Mouse (Mus musculus) ES-E14 (cell line): ENCODE results near the gene Ptges3l. TPM values are rescaled to one million over a fixed set of nuclear protein-coding genes. Genes with fewer than 3 reads are reported as not detected.
"Not testable (repeated sequence)": the region's sequence is repeated elsewhere in the genome, so short reads cannot be mapped to it uniquely, and the experiment has no call there.

Experiments
- DNase-seq: peaks from one replicate; pipeline ENCODE4 v3.0.0-alpha.2; 2013; ENCODE audit warnings: low read depth, low spot score
- H3K27ac ChIP-seq: 2 replicates; pipeline ENCODE4 v1.5.1; 2012; ENCODE audit warnings: low read depth, mild to moderate bottlenecking, low read length, moderate library complexity, mixed read lengths; ENCODE audit not compliant: poor library complexity, insufficient read depth, severe bottlenecking
- H3K36me3 ChIP-seq: 2 replicates; pipeline ENCODE4 v1.6.1; 2012; ENCODE audit warnings: mild to moderate bottlenecking, low read length, moderate library complexity, mixed read lengths; ENCODE audit not compliant: control insufficient read depth, poor library complexity, insufficient read depth, severe bottlenecking
- H3K4me1 ChIP-seq, 2 experiments: fragments of 150-350 bp in 1 of 2; sonication (generic) in 1 of 2; 2 replicates each; pipeline ENCODE4 v1.6.1; 2012; ENCODE audit warnings: low read length in 2 of 2, mild to moderate bottlenecking in 1 of 2, mixed read lengths in 1 of 2; ENCODE audit not compliant: control insufficient read depth in 2 of 2, insufficient read depth in 2 of 2, poor library complexity in 1 of 2
- H3K4me3 ChIP-seq, 2 experiments: fragments of 150-350 bp in 1 of 2; sonication (generic) in 1 of 2; 2 replicates each; pipeline ENCODE4 v1.5.1; 2012; ENCODE audit warnings: low read length in 2 of 2, low read depth in 1 of 2, mild to moderate bottlenecking in 1 of 2, mixed read lengths in 1 of 2; ENCODE audit not compliant: insufficient read depth in 1 of 2, poor library complexity in 1 of 2, severe bottlenecking in 1 of 2
- H3K9ac ChIP-seq: 2 replicates; pipeline ENCODE4 v1.6.1; 2012; ENCODE audit warnings: low read depth, mild to moderate bottlenecking, low read length, mixed read lengths; ENCODE audit not compliant: poor library complexity, insufficient read depth, severe bottlenecking
- H3K9me3 ChIP-seq: fragments of 150-350 bp; sonication (generic); 2 replicates; pipeline ENCODE4 v1.6.1; 2012; ENCODE audit warnings: low read depth, mild to moderate bottlenecking, low read length; ENCODE audit not compliant: control insufficient read depth, insufficient read depth
- CHD2 ChIP-seq: IDR thresholded peaks from 2 replicates; pipeline ENCODE4 v1.6.1; 2014; ENCODE audit warnings: mild to moderate bottlenecking, low read depth, low read length, inconsistent platforms
- HCFC1 ChIP-seq: IDR thresholded peaks from 2 replicates; pipeline ENCODE4 v1.6.1; 2012; ENCODE audit warnings: low read length, inconsistent platforms, borderline replicate concordance; ENCODE audit not compliant: insufficient read depth
- MAFK ChIP-seq: IDR thresholded peaks from 2 replicates; pipeline ENCODE4 v1.6.1; 2014; ENCODE audit warnings: mild to moderate bottlenecking, low read depth, low read length, inconsistent platforms; ENCODE audit not compliant: insufficient read depth
- ZC3H11A ChIP-seq: IDR thresholded peaks from 2 replicates; pipeline ENCODE4 v1.6.1; 2012; ENCODE audit warnings: low read depth, mild to moderate bottlenecking, inconsistent platforms, low read length, borderline replicate concordance
- ZNF384 ChIP-seq: IDR thresholded peaks from 2 replicates; pipeline ENCODE4 v1.6.1; 2012; ENCODE audit warnings: low read depth, low read length, inconsistent platforms
- in situ Hi-C, 2 experiments: fragments of 600-800 bp; cut with MboI; formaldehyde crosslinking; loops; one replicate each; pipeline ENCODE4 v1.15.1; 2025; ENCODE audit warnings: low sequenced_read_pairs in 2 of 2, inconsistent platforms in 1 of 2; ENCODE audit not compliant: unreplicated experiment in 2 of 2
- total RNA-seq: library from RNA; depleted of rRNA; stranded (reverse); fragments of 300-350 nt; gene quantifications from 2 replicates; pipeline ENCODE4 v1.2.3, GENCODE M21; 2012

Ptges3l gene
- total RNA-seq, 1 experiment, result 3.2 TPM

DNA sequence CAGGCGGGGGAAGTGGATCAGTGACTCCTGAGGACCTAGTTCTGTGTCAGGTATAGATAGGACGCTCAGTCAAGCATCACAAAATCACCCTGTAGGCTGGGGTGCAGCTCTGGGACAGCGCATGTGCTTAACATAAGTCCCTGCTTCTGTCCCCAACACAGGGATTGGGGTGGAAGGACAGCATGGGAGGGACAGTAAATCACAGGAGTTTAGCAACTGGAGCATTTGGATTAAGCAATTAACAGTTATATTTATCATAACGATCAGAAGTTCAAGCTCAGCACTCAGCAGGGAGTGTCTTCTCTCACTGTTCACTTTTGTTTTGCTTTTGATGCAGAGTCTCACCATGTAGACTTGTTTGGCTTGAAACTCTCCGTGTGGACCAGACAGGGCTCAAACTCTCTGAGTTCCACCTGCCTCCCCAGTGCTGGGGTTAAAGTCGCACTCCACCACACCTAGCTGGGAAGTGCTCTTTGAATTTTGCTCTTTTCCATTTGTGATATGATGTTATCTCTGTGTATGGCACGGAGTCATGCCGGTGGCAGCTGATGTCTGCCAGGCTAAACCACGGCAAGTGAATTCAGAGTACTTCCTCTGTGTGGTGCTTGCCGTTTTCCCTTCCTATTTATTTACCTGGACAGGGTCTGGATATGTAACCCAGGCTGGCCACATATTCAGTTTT, 27.1 kb upstream of the Ptges3l start:
- H3K27ac ChIP-seq, result peak overlapping the region; percentile 15; the same call in 1 of the 2 replicates
- H3K36me3 ChIP-seq, result no peaks in the 10 kb centered on the region
- in situ Hi-C loops, result no loop called here
- peaks cover 6 to 8% of the 10 kb centered on the region in 2 experiments; a peak in 3 of 4 replicates for H3K4me1 ChIP-seq
- H3K9ac ChIP-seq, result no peak overlapping the region; the same call in 1 of the 2 replicates
- DNase-seq, result no peak
- TF ChIP-seq ZNF384, result no peak
- no peaks in the 10 kb centered on the region for H3K9me3 ChIP-seq
- H3K4me3 ChIP-seq, result no peak overlapping the region

DNA sequence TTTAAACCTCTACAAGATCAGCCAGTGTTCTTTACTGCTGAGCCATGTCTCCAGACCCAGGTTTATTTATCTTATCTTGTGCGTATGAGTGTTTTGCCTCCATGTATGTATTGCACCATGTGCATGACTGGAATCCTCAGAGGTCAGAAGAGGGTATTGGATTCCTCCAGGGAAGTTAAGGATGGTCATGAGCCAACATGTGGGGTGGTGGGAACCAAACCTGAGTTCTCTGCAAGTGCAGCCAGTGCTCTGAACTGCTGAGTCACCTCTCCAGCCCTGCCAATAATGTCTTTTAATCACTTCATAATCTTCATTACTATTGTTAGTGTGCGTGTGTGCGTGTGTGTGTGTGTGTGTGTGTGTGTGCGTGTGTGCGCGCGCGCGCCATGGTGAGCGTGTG, 26.4 kb upstream of the Ptges3l start:
- TF ChIP-seq MAFK (0 out of 2 replicates have a peak, but pooled peaks have one; percentile 45), CHD2 (no peak)
- H3K4me3 ChIP-seq, result no peak overlapping the region
- DNase-seq, result no peak
- in situ Hi-C loops, result no loop called here
- H3K36me3 ChIP-seq, result no peaks in the 10 kb centered on the region
- no peak overlapping the region for H3K27ac ChIP-seq
- H3K4me1 ChIP-seq, result peaks cover 6 to 8% of the 10 kb centered on the region in 2 experiments; a peak in 3 of 4 replicates
- H3K9me3 ChIP-seq, result no peaks in the 10 kb centered on the region
- H3K9ac ChIP-seq, result no peak overlapping the region; the same call in 1 of the 2 replicates

DNA sequence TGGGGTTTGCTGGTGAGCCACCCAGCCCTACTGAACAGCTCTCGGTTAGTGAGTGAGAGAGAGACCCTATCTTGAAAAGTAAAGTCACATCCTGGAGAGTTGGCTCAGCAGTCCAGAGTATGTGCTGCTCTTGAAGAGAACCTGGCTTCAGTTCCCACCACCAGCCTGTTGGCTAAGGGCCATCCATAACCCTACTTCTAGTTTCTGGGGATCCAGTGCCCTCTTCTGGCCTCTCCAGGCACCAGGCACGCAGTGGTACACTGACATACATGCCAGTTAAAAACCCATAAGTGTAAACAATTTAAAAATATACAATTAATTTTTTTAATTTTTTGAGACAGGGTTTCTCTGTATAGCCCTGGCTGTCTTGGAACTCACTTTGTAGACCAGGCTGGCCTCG, 25.3 kb upstream of the Ptges3l start:
- H3K27ac ChIP-seq, result no peak overlapping the region
- DNase-seq, result no peak
- H3K4me1 ChIP-seq, result peaks cover 6 to 8% of the 10 kb centered on the region in 2 experiments; a peak in 3 of 4 replicates
- in situ Hi-C loops, result no loop called here
- no peak overlapping the region for H3K4me3 ChIP-seq
- no peak for TF ChIP-seq MAFK
- TF ChIP-seq ZC3H11A, result peak; percentile 26; the same call in 1 of the 2 replicates
- no peak for TF ChIP-seq HCFC1
- TF ChIP-seq ZNF384, result no peak
- no peak for TF ChIP-seq CHD2
- H3K9me3 ChIP-seq, result no peaks in the 10 kb centered on the region
- peaks cover 2% of the 10 kb centered on the region; the same call in 1 of the 2 replicates for H3K36me3 ChIP-seq
- H3K9ac ChIP-seq, result no peak overlapping the region

DNA sequence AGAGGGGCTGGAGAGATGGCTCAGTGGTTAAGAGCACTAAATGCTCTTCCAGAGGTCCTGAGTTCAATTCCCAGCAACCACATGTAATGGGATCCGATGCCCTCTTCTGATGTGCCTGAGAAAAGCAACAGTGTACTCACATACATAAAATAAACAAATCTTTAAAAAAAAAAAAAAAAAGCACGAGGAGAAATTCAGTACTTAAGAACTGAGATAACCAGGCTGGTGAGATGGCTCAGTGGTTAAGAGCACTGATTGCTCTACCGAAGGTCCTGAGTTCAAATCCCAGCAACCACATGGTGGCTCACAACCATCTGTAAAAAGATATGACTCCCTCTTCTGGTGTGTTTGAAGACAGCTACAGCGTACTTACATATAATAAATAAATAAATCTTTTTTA, 24.5 kb upstream of the Ptges3l start:
- H3K36me3 ChIP-seq, H3K4me1 ChIP-seq, H3K27ac ChIP-seq, H3K4me3 ChIP-seq, H3K9me3 ChIP-seq, in situ Hi-C loops, DNase-seq, H3K9ac ChIP-seq: not testable (repeated sequence)

DNA sequence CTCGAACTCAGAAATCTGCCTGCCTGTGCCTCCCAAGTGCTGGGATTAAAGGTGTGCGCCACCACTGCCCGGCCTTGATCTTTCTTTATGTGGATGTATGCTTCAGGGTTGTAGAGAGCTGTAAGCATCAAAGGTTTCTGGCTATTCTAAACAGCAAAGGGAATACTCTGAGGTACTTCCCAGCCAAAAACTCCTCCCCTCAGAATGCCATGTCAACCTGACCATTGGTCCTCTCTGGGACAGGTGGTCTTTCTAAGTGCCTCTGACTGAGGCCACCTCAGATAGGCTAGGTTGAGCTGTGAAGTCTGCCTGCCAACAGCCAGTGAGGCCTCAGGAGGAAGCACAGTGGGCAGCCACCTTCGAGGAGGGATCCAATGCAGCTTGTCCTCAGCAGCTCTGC, 23.8 kb upstream of the Ptges3l start:
- Histone ChIP-seq H3K4me3 (no peak overlapping the region), H3K36me3 (peaks cover 15% of the 10 kb centered on the region), H3K9me3 (no peaks in the 10 kb centered on the region), H3K9ac (no peak overlapping the region; the same call in 1 of the 2 replicates), H3K4me1 (peaks cover 6 to 13% of the 10 kb centered on the region in 2 experiments; a peak in 3 of 4 replicates), H3K27ac (no peak overlapping the region)
- DNase-seq, result no peak
- in situ Hi-C loops, result no loop called here
- no peak for TF ChIP-seq HCFC1
- no peak for TF ChIP-seq ZNF384
- TF ChIP-seq ZC3H11A, result no peak
- TF ChIP-seq MAFK, result no peak
- TF ChIP-seq CHD2, result no peak
